Mouse (Mus musculus) liver, adult 2 months (tissue): Measurements from ENCODE around the gene Cd63.

Experiments
- CTCF ChIP-seq: fragments of 200-500 bp; IDR thresholded peaks from 2 replicates; pipeline ENCODE4 v1.5.1; 2011; ENCODE audit warnings: low read depth, low read length, control low read depth
- POLR2A ChIP-seq: fragments of 200-500 bp; IDR thresholded peaks from 2 replicates; pipeline ENCODE4 v1.6.1; 2011; ENCODE audit warnings: low read length, control low read depth; ENCODE audit not compliant: insufficient read depth; ENCODE audit errors: extremely low read depth

GRCm38 (mm10) chr10:128888941-128889827, 11.6 kb upstream of the Cd63 start:
- TF ChIP-seq CTCF (no peak), POLR2A (no peak)
